Mouse (Mus musculus) left cerebral cortex, adult 11 months (tissue): ENCODE measurements around the gene Tedc1.
A peak's percentile ranks its signal among the peaks of the same experiment; 100 is the strongest.

Experiments used
- DNase-seq: peaks from one replicate; pipeline ENCODE4 v3.0.0; 2022; ENCODE audit warnings: low spot score

Tedc1 gene

GRCm38 (mm10) chr12:113155887-113156539 lies at the start of gene Tedc1:
TSS of gene Tedc1 (plus strand) at chr12:113156421.
- DNase-seq = peak; percentile 98

GRCm38 (mm10) chr12:113107431-113108124 lies 48.6 kb upstream of the Tedc1 start:
- DNase-seq = no peak

- no peak for DNase-seq
These were observed 47.5 kb upstream of the Tedc1 start for GRCm38 (mm10) chr12:113108528-113109283.

DNA sequence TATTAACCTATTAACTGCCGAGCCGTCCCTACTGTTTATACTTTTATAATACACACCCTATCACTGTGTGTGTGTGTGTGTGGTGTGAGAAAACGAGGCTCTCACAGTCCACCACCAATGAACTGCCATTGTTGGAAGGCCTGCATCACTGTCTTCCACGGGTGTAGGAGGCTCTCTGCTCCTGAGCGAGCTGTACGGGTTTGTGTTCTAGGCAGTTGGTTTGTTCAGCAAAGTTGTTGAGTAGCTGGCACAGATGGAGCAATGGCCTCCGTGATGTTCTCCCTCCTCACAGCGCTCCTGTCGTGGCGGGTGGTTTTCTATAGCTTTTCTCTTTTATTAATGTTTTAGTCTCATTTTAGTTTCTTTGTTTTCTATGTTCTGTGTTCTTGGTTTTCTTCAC lies 46.4 kb upstream of the Tedc1 start:
- DNase-seq = no peak

- no peak for DNase-seq
These were observed 42.1 kb upstream of the Tedc1 start for GRCm38 (mm10) chr12:113114141-113114540.

GRCm38 (mm10) chr12:113114856-113115538 lies 41.2 kb upstream of the Tedc1 start:
- no peak for DNase-seq

GRCm38 (mm10) chr12:113119516-113120410 lies 36.5 kb upstream of the Tedc1 start:
- DNase-seq = no peak

- DNase-seq = no peak
These were observed 31.5 kb upstream of the Tedc1 start for GRCm38 (mm10) chr12:113124726-113125125.

DNA sequence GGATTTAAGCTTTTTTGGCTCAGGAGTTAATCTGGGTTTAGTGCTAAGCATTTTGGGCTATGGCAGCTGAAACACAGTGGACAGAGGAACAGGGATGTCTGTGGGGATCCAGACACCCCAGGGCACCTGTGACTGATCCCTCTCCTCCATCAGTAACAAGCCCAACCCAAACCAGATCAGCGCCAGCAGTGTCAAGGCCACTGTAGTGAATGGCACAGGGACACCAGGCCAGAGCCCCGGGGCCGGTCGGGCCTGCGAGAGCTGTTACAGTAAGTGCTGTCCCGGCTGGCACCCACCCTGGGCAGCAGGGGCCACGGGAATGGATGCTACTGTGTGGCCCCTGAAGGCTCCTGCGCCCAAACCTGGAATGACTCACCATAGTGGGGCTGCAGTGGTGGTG lies 25.5 kb upstream of the Tedc1 start:
- no peak for DNase-seq

- no peak for DNase-seq
These were observed 24.6 kb upstream of the Tedc1 start for GRCm38 (mm10) chr12:113131601-113132000.

- no peak for DNase-seq
These were observed 23.7 kb upstream of the Tedc1 start for GRCm38 (mm10) chr12:113132567-113132966.

- no peak for DNase-seq
These were observed 23.0 kb upstream of the Tedc1 start for GRCm38 (mm10) chr12:113133260-113133659.

DNA sequence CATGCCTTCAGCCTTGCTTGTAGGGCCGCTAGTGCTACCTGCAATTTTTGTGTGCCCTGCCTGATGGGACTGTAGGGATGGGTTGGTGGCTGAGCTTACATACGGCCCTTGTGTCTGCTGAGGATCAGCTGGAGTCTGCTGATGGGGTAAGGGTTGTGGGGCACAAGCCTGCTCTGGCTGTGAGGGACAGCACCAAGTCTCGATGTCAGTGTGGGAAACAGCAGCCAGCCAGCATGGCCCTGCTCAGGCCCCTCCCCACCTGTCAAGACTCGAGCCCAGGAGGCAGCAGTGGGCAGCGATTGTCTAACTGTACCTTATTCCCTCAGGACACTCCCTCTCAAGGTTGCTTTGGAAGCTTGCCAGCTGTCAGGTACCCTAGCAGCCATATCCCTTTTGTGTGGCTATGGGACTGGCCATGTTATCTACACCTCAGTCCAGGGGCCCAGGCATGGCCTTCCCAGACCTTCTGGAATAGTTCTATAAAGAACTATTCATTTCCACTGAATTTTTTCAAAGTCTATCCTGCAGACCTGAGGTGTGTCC lies 22.3 kb upstream of the Tedc1 start:
- DNase-seq = no peak

DNA sequence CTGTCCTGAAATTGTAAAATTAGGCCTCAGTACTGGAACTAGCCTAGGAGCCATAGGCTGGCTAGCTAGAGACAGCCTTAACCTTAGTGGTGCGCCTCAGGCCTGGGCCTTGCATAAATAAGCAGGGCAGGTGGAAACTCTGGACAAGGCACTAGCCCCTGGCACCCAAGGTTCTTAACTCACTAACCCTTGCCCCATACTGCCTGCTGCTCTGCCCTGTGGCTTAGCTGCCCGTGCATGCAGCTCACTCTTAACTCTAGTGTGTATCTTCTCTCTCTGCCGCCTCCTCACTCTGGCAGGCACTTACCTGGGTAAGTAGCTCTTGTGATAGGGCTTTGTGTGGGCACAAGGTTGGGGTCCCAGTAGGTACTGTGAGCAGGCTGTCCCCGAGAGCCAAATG lies 21.7 kb upstream of the Tedc1 start:
- DNase-seq = no peak

DNA sequence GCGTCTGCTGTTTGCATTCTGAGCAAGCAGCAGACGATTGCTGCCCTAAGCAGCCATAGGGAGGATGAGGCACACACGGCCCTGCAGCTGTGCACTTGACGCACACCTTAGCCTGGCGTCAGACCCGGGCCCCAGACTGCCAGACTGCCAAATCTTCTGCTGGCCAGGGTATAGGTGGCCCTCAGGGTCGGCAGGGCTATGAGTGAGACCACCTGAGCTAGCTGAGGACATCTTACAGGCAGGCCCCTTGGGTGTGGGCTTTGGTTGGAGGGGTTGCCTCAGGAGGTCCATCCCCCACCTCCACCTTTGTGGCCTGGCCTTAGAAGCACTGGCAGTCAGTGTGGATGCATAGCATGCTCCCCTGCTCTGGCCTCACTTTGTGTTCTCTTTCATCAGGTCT lies 20.8 kb upstream of the Tedc1 start:
- no peak for DNase-seq

DNA sequence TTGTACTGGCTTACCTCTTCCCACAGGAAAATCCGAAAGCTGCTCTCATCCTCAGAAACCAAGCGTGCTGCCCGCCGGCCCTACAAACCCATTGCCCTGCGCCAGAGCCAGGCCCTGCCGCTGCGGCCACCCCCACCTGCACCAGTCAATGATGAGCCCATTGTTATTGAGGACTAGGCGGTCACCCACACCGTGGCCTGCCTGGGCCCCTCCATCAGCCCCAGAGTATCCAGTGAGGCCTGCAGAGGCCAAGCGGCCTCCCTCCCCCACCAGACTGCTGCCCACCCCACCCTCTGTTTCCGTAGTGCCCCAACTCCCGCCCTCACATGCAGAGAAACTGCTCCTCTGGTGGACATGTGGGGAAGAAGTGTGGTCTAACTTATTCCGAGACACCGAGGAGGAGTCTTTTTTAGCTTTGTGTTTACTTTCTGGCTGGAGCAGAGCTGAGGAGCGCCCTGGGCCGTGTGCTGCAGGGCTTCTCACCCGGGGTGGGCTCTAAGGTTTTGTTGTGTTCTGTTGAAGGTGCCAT lies 19.7 kb upstream of the Tedc1 start:
- no peak for DNase-seq

GRCm38 (mm10) chr12:113137260-113138213 lies 18.7 kb upstream of the Tedc1 start:
- no peak for DNase-seq

GRCm38 (mm10) chr12:113138291-113138690 lies 17.9 kb upstream of the Tedc1 start:
- no peak for DNase-seq
